Mouse (Mus musculus) E14TG2a.4 (cell line): ENCODE measurements around the gene Cd276.

Experiments used
- CTCF ChIP-seq: conservative IDR thresholded peaks from 2 replicates; pipeline ENCODE4 v1.5.1; 2014; ENCODE audit warnings: low read length
- NANOG ChIP-seq: IDR thresholded peaks from 2 replicates; pipeline ENCODE4 v1.6.1; 2014; ENCODE audit warnings: borderline replicate concordance, low read length, mixed read lengths
- POU5F1 ChIP-seq: IDR thresholded peaks from 2 replicates; pipeline ENCODE4 v1.6.1; 2014; ENCODE audit warnings: low read length, borderline replicate concordance

GRCm38 (mm10) chr9:58527841-58528240 lies 27.4 kb downstream of the Cd276 start:
- TF ChIP-seq CTCF (no peak), POU5F1 (no peak), NANOG (no peak)
